Mouse (Mus musculus): ENCODE measurements around the gene Gpr156. TPM values are rescaled to one million over a fixed set of nuclear protein-coding genes. Genes with fewer than 3 reads are reported as not detected.

The Gpr156 gene
- total and polyA plus RNA-seq, 3 experiments = 0.08 to 0.09 TPM; not detected in 1

GRCm38 (mm10) chr16:38000178-38000577, 83.9 kb downstream of the Gpr156 start:
- Histone ChIP-seq H3K27ac (ENCODE audit: insufficient read depth, low read depth) (no peak overlapping the region), H3K79me2 (replicated peaks; ENCODE audit: control insufficient read depth, extremely low read depth, insufficient read depth, poor library complexity, severe bottlenecking) (no peaks in the 10 kb centered on the region), H3K9me3 (replicated peaks; ENCODE audit: low read length) (no peaks in the 10 kb centered on the region), H3K4me1 (ENCODE audit: control insufficient read depth in 1 of 2, insufficient read depth in 2 of 2) (peaks cover 3 to 19% of the 10 kb centered on the region in 2 experiments), H3K27me3 (replicated peaks) (no peaks in the 10 kb centered on the region), H3K4me3 (replicated peaks in 1 of 3; ENCODE audit: low read depth in 2 of 3, low read length in 2 of 3, poor library complexity in 1 of 3) (no peak overlapping the region), H3K36me3 (replicated peaks in 1 of 2; ENCODE audit: control insufficient read depth in 1 of 2, insufficient read depth in 1 of 2, low read length in 1 of 2) (no peaks in the 10 kb centered on the region), H3K4me2 (ENCODE audit: insufficient read depth, low read depth, poor library complexity, severe bottlenecking) (no peak overlapping the region), H3K9ac (ENCODE audit: insufficient read depth, low read depth) (no peak overlapping the region)
- no peak for DNase-seq (ENCODE audit: extremely low read depth)
- TF ChIP-seq GABPA (IDR thresholded peaks at IDR 0.05; ENCODE audit: insufficient replicate concordance, low read depth, low read length) (no peak), TBP (conservative IDR thresholded peaks at IDR 0.05; ENCODE audit: low read depth, low read length) (no peak), JUND (conservative IDR thresholded peaks at IDR 0.05; ENCODE audit: low read depth, low read length) (no peak), SMC3 (IDR thresholded peaks at IDR 0.05; ENCODE audit: low read depth, low read length) (no peak), PAX5 (IDR thresholded peaks at IDR 0.05; ENCODE audit: low read length) (no peak), CHD2 (IDR thresholded peaks at IDR 0.05; ENCODE audit: low read length) (no peak), MYC (IDR thresholded peaks at IDR 0.05; ENCODE audit: low read depth, low read length) (no peak), TCF12 (IDR thresholded peaks at IDR 0.05; ENCODE audit: low read depth, low read length) (no peak)
- in situ Hi-C loops (cut with MboI; ENCODE audit: low pct_ligation_motif_present, low pct_unique_long_range_greater_than_20kb, low sequenced_read_pairs) (loop anchor here (25.0 kb wide), 1 partner anchor 512 kb away; the partner anchor contains the start of gene Timmdc1), dilution Hi-C loops (cut with MboI; ENCODE audit: extremely low pct_ligation_motif_present, extremely low pct_unique_long_range_greater_than_20kb, low sequenced_read_pairs) (no loop called here)

GRCm38 (mm10) chr16:38001766-38002165, 85.5 kb downstream of the Gpr156 start:
- H3K4me2 ChIP-seq (ENCODE audit: insufficient read depth, low read depth, poor library complexity, severe bottlenecking) = no peak overlapping the region
- dilution Hi-C loops (cut with MboI; ENCODE audit: extremely low pct_ligation_motif_present, extremely low pct_unique_long_range_greater_than_20kb, low sequenced_read_pairs) = no loop called here
- no peaks in the 10 kb centered on the region for H3K36me3 ChIP-seq (replicated peaks in 1 of 2; ENCODE audit: control insufficient read depth in 1 of 2, insufficient read depth in 1 of 2, low read length in 1 of 2)
- in situ Hi-C loops (cut with MboI; ENCODE audit: low pct_ligation_motif_present, low pct_unique_long_range_greater_than_20kb, low sequenced_read_pairs) = loop anchor here (25.0 kb wide), 1 partner anchor 511 kb away; the partner anchor contains the start of gene Timmdc1
- TF ChIP-seq CTCF (conservative IDR thresholded peaks at IDR 0.05 in 1 of 2, IDR thresholded peaks at IDR 0.05 in 1 of 2; ENCODE audit: low read depth in 2 of 2, low read length in 2 of 2) (no peak), RAD21 (IDR thresholded peaks at IDR 0.05; ENCODE audit: low read depth, low read length) (no peak), PAX5 (IDR thresholded peaks at IDR 0.05; ENCODE audit: low read length) (no peak)
- H3K27me3 ChIP-seq (replicated peaks) = no peaks in the 10 kb centered on the region
- no peak overlapping the region for H3K27ac ChIP-seq (ENCODE audit: insufficient read depth, low read depth)
- no peaks in the 10 kb centered on the region for H3K79me2 ChIP-seq (replicated peaks; ENCODE audit: control insufficient read depth, extremely low read depth, insufficient read depth, poor library complexity, severe bottlenecking)
- no peak overlapping the region for H3K4me3 ChIP-seq (replicated peaks in 1 of 3; ENCODE audit: low read depth in 2 of 3, low read length in 2 of 3, poor library complexity in 1 of 3)
- H3K9me3 ChIP-seq (replicated peaks; ENCODE audit: low read length) = no peaks in the 10 kb centered on the region
- no peak overlapping the region for H3K9ac ChIP-seq (ENCODE audit: insufficient read depth, low read depth)
- DNase-seq (ENCODE audit: extremely low read depth) = no peak
- peaks cover 3 to 24% of the 10 kb centered on the region in 2 experiments for H3K4me1 ChIP-seq (ENCODE audit: control insufficient read depth in 1 of 2, insufficient read depth in 2 of 2)

- H3K4me3 ChIP-seq (replicated peaks in 1 of 3; ENCODE audit: low read depth in 2 of 3, low read length in 2 of 3, poor library complexity in 1 of 3) = no peak overlapping the region
- H3K9me3 ChIP-seq (replicated peaks; ENCODE audit: low read length) = no peaks in the 10 kb centered on the region
- no peaks in the 10 kb centered on the region for H3K27me3 ChIP-seq (replicated peaks)
- dilution Hi-C loops (cut with MboI; ENCODE audit: extremely low pct_ligation_motif_present, extremely low pct_unique_long_range_greater_than_20kb, low sequenced_read_pairs) (no loop called here), in situ Hi-C loops (cut with MboI; ENCODE audit: low pct_ligation_motif_present, low pct_unique_long_range_greater_than_20kb, low sequenced_read_pairs) (loop anchor here (25.0 kb wide), 1 partner anchor 510 kb away; the partner anchor contains the start of gene Timmdc1)
- H3K79me2 ChIP-seq (replicated peaks; ENCODE audit: control insufficient read depth, extremely low read depth, insufficient read depth, poor library complexity, severe bottlenecking) = no peaks in the 10 kb centered on the region
- no peaks in the 10 kb centered on the region for H3K36me3 ChIP-seq (replicated peaks in 1 of 2; ENCODE audit: control insufficient read depth in 1 of 2, insufficient read depth in 1 of 2, low read length in 1 of 2)
- H3K4me1 ChIP-seq (ENCODE audit: control insufficient read depth in 1 of 2, insufficient read depth in 2 of 2) = peaks cover 3 to 28% of the 10 kb centered on the region in 2 experiments
- TF ChIP-seq POLR2A (IDR thresholded peaks at IDR 0.05; ENCODE audit: low read depth, low read length) = no peak
- peak; percentile 62 for TF ChIP-seq BHLHE40 (IDR thresholded peaks at IDR 0.05; ENCODE audit: low read depth, low read length)
- peak; percentile 34 for DNase-seq (ENCODE audit: extremely low read depth)
- H3K27ac ChIP-seq (ENCODE audit: insufficient read depth, low read depth) = no peak overlapping the region
- H3K4me2 ChIP-seq (ENCODE audit: insufficient read depth, low read depth, poor library complexity, severe bottlenecking) = no peak overlapping the region
- no peak overlapping the region for H3K9ac ChIP-seq (ENCODE audit: insufficient read depth, low read depth)
Observed at GRCm38 (mm10) chr16:38002485-38002884, 86.2 kb downstream of the Gpr156 start.

Measured in CH12.LX (cell line).